Mouse (Mus musculus) MEL (cell line): ENCODE measurements around the gene Col9a1.

Source experiments
- CTCF ChIP-seq, 3 experiments: IDR thresholded peaks in 2 of 3; conservative IDR thresholded peaks in 1 of 3; 2 replicates each; pipeline ENCODE4 v1.5.1; 2011 to 2012; ENCODE audit warnings: low read length in 3 of 3, low read depth in 2 of 3, mild to moderate bottlenecking in 2 of 3, improper control_type of control experiment in 1 of 3, inconsistent platforms in 1 of 3, mixed read lengths in 1 of 3, moderate library complexity in 1 of 3; ENCODE audit not compliant: control insufficient read depth in 1 of 3, insufficient read depth in 1 of 3, poor library complexity in 1 of 3, severe bottlenecking in 1 of 3
- EP300 ChIP-seq, 2 experiments: IDR thresholded peaks; 2 replicates each; pipeline ENCODE4 v1.6.1; 2011; ENCODE audit warnings: improper control_type of control experiment in 2 of 2, low read length in 2 of 2, low read depth in 1 of 2, mild to moderate bottlenecking in 1 of 2
- SMC3 ChIP-seq: IDR thresholded peaks from 2 replicates; pipeline ENCODE4 v1.6.1; 2011; ENCODE audit warnings: low read depth, low read length, improper control_type of control experiment

GRCm38 (mm10) chr1:24230428-24230827 is 53.0 kb downstream of the Col9a1 start:
- TF ChIP-seq CTCF (IDR thresholded peaks at IDR 0.05 in 2 of 3, conservative IDR thresholded peaks at IDR 0.05 in 1 of 3; ENCODE audit: control insufficient read depth in 1 of 3, insufficient read depth in 1 of 3, low read depth in 2 of 3, low read length in 3 of 3, poor library complexity in 1 of 3, severe bottlenecking in 1 of 3) (no peak), SMC3 (no peak), EP300 (IDR thresholded peaks at IDR 0.05; ENCODE audit: low read depth in 1 of 2, low read length in 2 of 2) (no peak)
